Mouse (Mus musculus) forebrain, embryonic 16.5 days (tissue): ENCODE results near the gene Szrd1. TPM values are rescaled to one million over a fixed set of nuclear protein-coding genes. Genes with fewer than 3 reads are reported as not detected.
"Not testable (repeated sequence)": the region's sequence is repeated elsewhere in the genome, so short reads cannot be mapped to it uniquely, and the experiment has no call there.

Source experiments
- ATAC-seq: fragments of 200-750 bp; cut with Nextera tagmentation; 2 replicates; pipeline ENCODE4 v1.8.0; 2017; ENCODE audit warnings: mild to moderate bottlenecking, moderate library complexity
- H3K27ac ChIP-seq: fragments of 300-500 bp; sonication (generic); 2 replicates; pipeline ENCODE4 v1.5.1; 2014; ENCODE audit warnings: low read length, control low read depth
- H3K27me3 ChIP-seq: fragments of 300-500 bp; sonication (generic); replicated peaks from 2 replicates; pipeline ENCODE4 v1.6.1; 2014; ENCODE audit warnings: low read length; ENCODE audit not compliant: control insufficient read depth, insufficient read depth
- H3K36me3 ChIP-seq: fragments of 300-500 bp; sonication (generic); 2 replicates; pipeline ENCODE4 v1.6.1; 2014; ENCODE audit not compliant: control insufficient read depth, insufficient read depth
- H3K4me1 ChIP-seq: fragments of 300-500 bp; sonication (generic); replicated peaks from 2 replicates; pipeline ENCODE4 v1.6.1; 2014; ENCODE audit warnings: low read length; ENCODE audit not compliant: control insufficient read depth, insufficient read depth
- H3K4me2 ChIP-seq: fragments of 300-500 bp; sonication (generic); 2 replicates; pipeline ENCODE4 v1.6.1; 2014; ENCODE audit warnings: mild to moderate bottlenecking, low read length, control low read depth
- H3K4me3 ChIP-seq: fragments of 300-500 bp; sonication (generic); replicated peaks from 2 replicates; pipeline ENCODE4 v1.5.1; 2014; ENCODE audit warnings: mild to moderate bottlenecking, low read length, control low read depth
- H3K9ac ChIP-seq: fragments of 300-500 bp; sonication (generic); replicated peaks from 2 replicates; pipeline ENCODE4 v1.6.1; 2014; ENCODE audit warnings: low read depth, low read length, control low read depth
- H3K9me3 ChIP-seq: fragments of 300-500 bp; sonication (generic); 2 replicates; pipeline ENCODE4 v1.6.1; 2016; ENCODE audit warnings: low read length; ENCODE audit not compliant: control insufficient read depth
- WGBS: fragments of 180-500 bp; shearing (Covaris S2); extraction: QIAGEN DNeasy Blood & Tissue Kit; methylation state at CpG from one replicate; pipeline ENCODE4 v1.1.7; 2014; 5-methylcytosine and 5-hydroxymethylcytosine counted together
- polyA plus RNA-seq: library from polyadenylated mRNA; unstranded; fragments of >200 nt; fragmentation: Nextera tagmentation; extraction: Ambion mirVana; gene quantifications from 2 replicates; pipeline ENCODE4 v1.2.1, GENCODE M21; 2015

Szrd1 gene
- polyA plus RNA-seq, 1 experiment from 2014 or later: 31.2 TPM

DNA sequence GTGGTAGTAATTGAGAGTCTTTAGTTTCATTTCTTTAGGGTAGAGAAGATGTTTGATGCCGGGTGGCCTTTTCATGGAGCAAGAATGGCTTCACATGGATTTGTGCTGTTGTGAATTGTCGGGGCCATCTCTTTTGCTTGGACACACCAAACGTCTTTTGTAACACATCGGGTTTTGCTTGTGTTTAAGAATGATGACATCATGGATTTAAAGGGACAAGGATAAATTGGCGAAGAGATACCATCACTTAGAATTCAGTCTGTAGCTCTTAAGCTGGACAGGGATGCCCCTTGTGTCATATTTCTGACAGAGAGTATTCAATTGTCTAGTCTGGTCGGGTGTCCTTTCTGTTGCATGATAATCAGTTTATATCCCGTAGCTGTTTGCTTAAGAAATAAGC is 9.5 kb upstream of the Szrd1 start:
- Histone ChIP-seq H3K4me2 (peak overlapping the region; percentile 80), H3K27me3 (no peaks in the 10 kb centered on the region), H3K9ac (peak overlapping the region; percentile 98), H3K36me3 (no peaks in the 10 kb centered on the region), H3K9me3 (no peaks in the 10 kb centered on the region), H3K4me1 (peaks cover 23% of the 10 kb centered on the region), H3K27ac (no peak overlapping the region), H3K4me3 (peak overlapping the region; percentile 99)
- 14% methylated on average over 7 of the region's 7 CpGs for WGBS
- ATAC-seq: no peak

DNA sequence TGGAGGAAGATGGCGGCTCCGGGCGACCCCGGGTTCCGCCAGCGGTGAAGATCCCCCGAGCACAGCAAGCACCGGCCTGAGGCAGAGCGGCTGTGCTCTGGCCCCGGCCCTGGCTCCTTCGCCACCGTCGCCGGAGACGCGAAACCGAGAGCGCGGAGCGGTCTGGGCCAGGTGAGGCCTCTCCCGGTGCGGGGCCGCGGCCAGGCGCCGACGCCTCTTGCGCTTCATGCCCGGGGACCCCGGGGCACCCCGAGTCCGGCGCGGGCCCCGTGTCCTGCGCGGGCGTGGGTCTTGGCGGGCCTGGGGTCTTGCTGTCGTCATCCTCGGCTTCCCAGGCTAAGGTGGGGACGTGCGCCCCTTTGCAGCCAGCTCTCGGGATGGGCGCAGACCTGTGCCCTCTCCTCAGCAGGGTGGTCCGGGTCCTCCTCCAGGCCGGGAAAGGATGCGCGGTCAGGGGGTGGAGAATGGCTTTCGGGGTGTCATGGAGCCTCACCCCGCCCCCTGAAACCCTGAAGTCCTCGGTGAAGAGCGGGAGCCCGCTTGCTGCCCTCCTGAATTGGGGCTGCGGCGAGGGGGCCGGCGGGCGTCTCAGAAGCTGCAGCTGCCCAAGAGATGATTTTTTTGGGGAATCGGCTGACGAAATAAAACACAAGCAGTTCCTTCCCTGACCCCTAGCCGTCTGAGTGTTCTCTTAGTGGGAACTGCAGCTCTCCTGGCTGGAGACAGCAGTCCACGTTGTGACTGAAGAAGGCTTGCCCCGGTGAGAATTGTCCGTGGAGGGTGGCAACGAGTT is 8.6 kb upstream of the Szrd1 start:
- peak; percentile 75 for ATAC-seq

DNA sequence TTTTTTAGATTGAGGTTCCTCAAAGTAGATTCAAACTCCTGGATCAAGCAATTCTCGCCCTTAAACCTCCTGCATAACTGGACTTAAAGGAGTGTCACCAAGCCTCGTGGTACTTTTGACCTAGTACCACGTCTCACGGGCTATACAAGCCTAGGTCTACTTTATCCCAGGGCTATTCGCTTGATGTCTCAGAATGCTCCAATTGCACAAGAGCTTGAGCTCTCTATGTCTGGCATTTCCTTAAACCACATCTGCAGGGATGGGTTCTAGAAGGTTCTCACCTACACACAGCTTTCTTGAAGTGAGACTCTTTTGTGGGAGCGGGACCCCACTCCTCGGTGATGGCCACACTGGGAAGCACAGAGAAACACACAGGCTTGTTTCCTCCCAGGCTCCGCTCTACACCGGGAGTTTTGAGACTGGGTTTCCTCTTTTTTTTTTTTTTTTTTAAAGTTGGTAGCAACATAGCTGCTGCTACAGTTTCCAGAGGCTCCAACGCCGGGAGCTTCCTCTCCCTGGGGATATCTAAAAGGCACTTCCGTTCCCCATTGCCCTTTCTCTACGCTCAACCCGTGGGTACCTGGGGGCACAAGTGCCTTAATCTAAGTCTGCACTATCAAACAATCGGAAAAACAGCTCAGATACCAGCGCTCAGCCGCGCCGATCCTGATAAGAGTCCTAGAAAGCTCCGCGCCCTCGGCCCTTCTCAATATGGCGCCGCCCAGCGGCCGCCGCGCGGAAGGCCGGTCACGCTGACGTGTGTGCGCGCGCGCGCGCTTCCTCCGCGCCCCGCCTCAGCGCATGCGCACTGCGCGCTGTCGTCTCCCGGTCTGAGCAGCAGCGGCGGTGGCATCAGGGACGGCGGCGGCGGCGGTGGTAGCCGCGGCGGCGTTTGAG is 7.8 kb upstream of the Szrd1 start, which contains the start of gene Fbxo42:
Fbxo42 (plus strand) TSS at position 802 of the 897 bp plus-strand sequence.
- Histone ChIP-seq H3K9me3 (no peaks in the 10 kb centered on the region), H3K4me1 (peaks cover 21% of the 10 kb centered on the region), H3K4me2 (peak within 1 kb of the TSS; percentile 80), H3K4me3 (peak within 1 kb of the TSS; percentile 99), H3K27ac (peak within 1 kb of the TSS; percentile 88), H3K9ac (peak within 1 kb of the TSS; percentile 98), H3K27me3 (no peaks in the 10 kb centered on the region), H3K36me3 (no peaks in the 10 kb centered on the region)
- 9% methylated on average over 56 of the region's 58 CpGs for WGBS
- peak; percentile 86 for ATAC-seq

More for the DNA sequence above, 8.6 kb upstream of the Szrd1 start:
- peak overlapping the region; percentile 86 for H3K27ac ChIP-seq
- under 1% methylated on average over 66 of the region's 66 CpGs for WGBS
- peak overlapping the region; percentile 80 for H3K4me2 ChIP-seq
- H3K4me3 ChIP-seq: peak overlapping the region; percentile 99
- no peaks in the 10 kb centered on the region for H3K27me3 ChIP-seq
- no peaks in the 10 kb centered on the region for H3K36me3 ChIP-seq
- no peaks in the 10 kb centered on the region for H3K9me3 ChIP-seq
- H3K9ac ChIP-seq: peak overlapping the region; percentile 98
- peaks cover 21% of the 10 kb centered on the region for H3K4me1 ChIP-seq

DNA sequence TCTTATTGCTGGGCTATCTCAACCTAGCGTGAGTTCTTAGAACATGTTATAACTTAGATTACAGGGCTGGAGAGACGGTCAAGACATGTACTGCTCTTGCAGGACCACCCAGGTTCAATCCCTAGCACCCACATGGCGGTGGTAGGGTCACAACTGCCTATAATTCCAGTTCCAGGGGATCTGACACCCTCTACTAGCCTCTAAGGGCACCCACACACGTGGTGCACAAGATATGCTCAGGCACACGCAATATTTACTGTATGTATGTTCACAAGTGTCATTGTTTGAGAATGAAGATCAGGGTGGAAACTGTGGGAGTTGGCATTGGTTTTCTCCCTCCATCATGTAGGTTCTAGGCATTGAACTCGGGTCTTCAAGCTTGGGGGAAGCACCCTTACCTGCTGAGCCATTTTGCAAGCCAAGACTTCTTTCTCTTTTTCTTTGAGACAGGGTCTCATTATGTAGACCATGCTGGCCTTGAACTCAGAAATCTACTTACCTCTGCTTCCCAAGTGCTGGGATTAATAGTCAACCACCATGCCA is 7.0 kb upstream of the Szrd1 start:
- no peak overlapping the region for H3K27ac ChIP-seq
- 94% methylated on average over 6 of the region's 6 CpGs for WGBS
- H3K27me3 ChIP-seq: no peaks in the 10 kb centered on the region
- H3K9me3 ChIP-seq: no peaks in the 10 kb centered on the region
- no peak overlapping the region for H3K4me2 ChIP-seq
- no peaks in the 10 kb centered on the region for H3K36me3 ChIP-seq
- no peak overlapping the region for H3K9ac ChIP-seq
- no peak for ATAC-seq
- H3K4me1 ChIP-seq: peaks cover 18% of the 10 kb centered on the region
- H3K4me3 ChIP-seq: no peak overlapping the region

DNA sequence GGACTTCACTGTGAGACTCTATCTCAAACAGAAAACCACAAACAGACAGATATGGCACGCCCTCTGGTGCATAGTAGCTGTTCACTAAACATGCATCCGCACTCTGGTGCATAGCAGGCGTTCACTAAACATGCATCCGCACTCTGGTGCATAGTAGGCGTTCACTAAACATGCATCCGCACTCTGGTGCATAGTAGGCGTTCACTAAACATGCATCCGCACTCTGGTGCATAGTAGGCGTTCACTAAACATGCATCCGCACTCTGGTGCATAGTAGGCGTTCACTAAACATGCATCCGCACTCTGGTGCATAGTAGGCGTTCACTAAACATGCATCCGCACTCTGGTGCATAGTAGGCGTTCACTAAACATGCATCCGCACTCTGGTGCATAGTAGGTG is 5.5 kb upstream of the Szrd1 start:
- not testable (repeated sequence) for H3K27me3 ChIP-seq, H3K36me3 ChIP-seq, H3K4me2 ChIP-seq, H3K9ac ChIP-seq, H3K27ac ChIP-seq, H3K9me3 ChIP-seq, ATAC-seq, H3K4me3 ChIP-seq
- 95% methylated on average over 8 of the region's 16 CpGs for WGBS
- peaks cover 17% of the 10 kb centered on the region for H3K4me1 ChIP-seq

DNA sequence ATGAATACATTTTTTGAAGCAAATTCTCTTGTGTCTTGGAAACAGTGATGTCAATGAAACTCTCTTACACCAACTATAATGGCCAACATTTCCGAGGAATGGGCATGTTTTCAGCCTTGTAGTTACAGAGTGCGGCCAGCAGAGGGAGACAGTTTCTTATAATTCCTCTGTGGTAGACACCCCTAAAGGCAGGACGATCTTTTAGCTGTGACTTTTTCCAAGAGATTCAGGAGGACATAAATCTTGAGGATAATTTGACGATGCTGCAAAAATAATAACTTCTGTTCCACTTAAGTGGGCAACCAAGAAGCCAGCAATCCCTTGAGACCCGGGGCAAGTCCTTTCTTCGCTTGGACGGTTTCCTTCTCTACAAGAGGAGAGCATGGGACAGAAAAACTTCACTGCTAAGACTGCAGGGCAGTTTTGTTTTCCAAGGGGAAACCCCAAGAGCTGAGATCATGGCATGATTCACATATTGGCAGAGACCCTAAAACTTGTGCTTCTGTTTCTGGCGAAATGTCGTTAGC is 2.8 kb upstream of the Szrd1 start:
- Histone ChIP-seq H3K9me3 (no peaks in the 10 kb centered on the region), H3K4me1 (peaks cover 18% of the 10 kb centered on the region), H3K27me3 (no peaks in the 10 kb centered on the region), H3K4me3 (no peak overlapping the region), H3K36me3 (no peaks in the 10 kb centered on the region), H3K4me2 (no peak overlapping the region), H3K27ac (no peak overlapping the region), H3K9ac (no peak overlapping the region)
- no peak for ATAC-seq
- 28% methylated on average over 9 of the region's 9 CpGs for WGBS

DNA sequence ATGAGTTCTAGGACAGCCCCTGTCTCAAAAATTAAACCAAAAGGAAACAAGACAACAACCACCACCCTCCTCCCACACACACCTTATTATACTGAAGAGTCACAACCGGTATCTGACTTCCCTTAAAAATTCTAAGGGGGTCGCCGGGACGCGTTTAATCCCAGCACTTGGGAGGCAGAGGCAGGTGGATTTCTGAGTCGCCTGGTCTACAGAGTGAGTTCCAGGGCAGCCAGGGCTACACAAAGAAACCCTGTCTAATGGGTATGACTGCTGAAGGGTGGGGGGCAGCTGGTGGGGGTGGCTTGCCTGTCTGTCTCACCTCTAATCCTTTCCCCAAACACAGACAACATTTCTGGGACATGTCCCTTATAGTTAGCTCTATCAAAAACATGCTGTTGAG is 1.4 kb upstream of the Szrd1 start:
- Histone ChIP-seq H3K36me3 (no peaks in the 10 kb centered on the region), H3K27ac (no peak overlapping the region), H3K4me1 (peaks cover 25% of the 10 kb centered on the region), H3K9ac (no peak overlapping the region), H3K4me2 (no peak overlapping the region), H3K9me3 (no peaks in the 10 kb centered on the region), H3K27me3 (no peaks in the 10 kb centered on the region), H3K4me3 (no peak overlapping the region)
- no peak for ATAC-seq
- 88% methylated on average over 6 of the region's 6 CpGs for WGBS

DNA sequence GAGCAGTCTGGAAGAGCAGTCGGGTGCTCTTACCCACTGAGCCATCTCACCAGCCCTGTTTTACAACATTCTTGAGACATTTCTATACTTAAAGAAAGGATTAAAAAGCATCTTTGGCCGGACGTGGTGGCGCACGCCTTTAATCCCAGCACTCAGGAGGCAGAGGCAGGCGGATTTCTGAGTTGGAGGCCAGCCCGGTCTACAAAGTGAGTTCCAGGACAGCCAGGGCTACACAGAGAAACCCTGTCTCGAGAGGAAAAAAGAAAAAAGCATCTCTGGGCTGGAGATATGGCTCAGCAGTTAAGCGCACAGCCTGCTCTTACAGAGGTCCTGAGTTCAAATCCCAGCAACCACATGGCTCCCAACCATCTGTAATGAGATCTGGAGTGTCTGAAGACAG is 779 bp upstream of the Szrd1 start:
- H3K4me3 ChIP-seq, H3K4me2 ChIP-seq, H3K36me3 ChIP-seq, H3K27me3 ChIP-seq, ATAC-seq, H3K27ac ChIP-seq, H3K9me3 ChIP-seq, H3K9ac ChIP-seq: not testable (repeated sequence)
- H3K4me1 ChIP-seq: peaks cover 25% of the 10 kb centered on the region
- 88% methylated on average over 9 of the region's 9 CpGs for WGBS
